Mouse (Mus musculus): ENCODE results near the gene Zbtb20. TPM values are rescaled to one million over a fixed set of nuclear protein-coding genes. Genes with fewer than 3 reads are reported as not detected.

Gene Zbtb20
- total RNA-seq, 4 experiments from 2014 or later, result 90.8 to 101 (median 92.1) TPM

- DNase-seq (ENCODE audit: low spot score in 2 of 2), result no peak
Observed at GRCm38 (mm10) chr16:43394760-43395159, 519.1 kb downstream of the Zbtb20 start.

- no peak for DNase-seq (ENCODE audit: low spot score in 2 of 2)
Observed at GRCm38 (mm10) chr16:43396849-43397628, 521.4 kb downstream of the Zbtb20 start.

GRCm38 (mm10) chr16:43397629-43398323 is 522.1 kb downstream of the Zbtb20 start:
- DNase-seq (ENCODE audit: low spot score in 2 of 2), result no peak

- DNase-seq (ENCODE audit: low spot score in 2 of 2), result no peak
Observed at GRCm38 (mm10) chr16:43399428-43399827, 523.7 kb downstream of the Zbtb20 start.

GRCm38 (mm10) chr16:43400046-43400445 is 524.4 kb downstream of the Zbtb20 start:
- no peak for DNase-seq (ENCODE audit: low spot score in 2 of 2)

GRCm38 (mm10) chr16:43400949-43401348 is 525.3 kb downstream of the Zbtb20 start:
- DNase-seq (ENCODE audit: low spot score in 2 of 2), result no peak

- DNase-seq (ENCODE audit: low spot score in 2 of 2), result no peak
Observed at GRCm38 (mm10) chr16:43402888-43403287, 527.2 kb downstream of the Zbtb20 start.

GRCm38 (mm10) chr16:43405089-43405488 is 529.4 kb downstream of the Zbtb20 start:
- no peak for DNase-seq (ENCODE audit: low spot score in 2 of 2)

- no peak for DNase-seq (ENCODE audit: low spot score in 2 of 2)
Observed at GRCm38 (mm10) chr16:43407594-43408142, 532.0 kb downstream of the Zbtb20 start.

- DNase-seq (ENCODE audit: low spot score in 2 of 2), result no peak
Observed at GRCm38 (mm10) chr16:43408622-43409021, 532.9 kb downstream of the Zbtb20 start.

- no peak for DNase-seq (ENCODE audit: low spot score in 2 of 2)
Observed at GRCm38 (mm10) chr16:43409108-43409909, 533.6 kb downstream of the Zbtb20 start.

GRCm38 (mm10) chr16:43409910-43410612 is 534.4 kb downstream of the Zbtb20 start:
- peak; percentile 54 to 59 for DNase-seq (ENCODE audit: low spot score in 2 of 2)

GRCm38 (mm10) chr16:43410613-43410974 is 534.9 kb downstream of the Zbtb20 start:
- no peak for DNase-seq (ENCODE audit: low spot score in 2 of 2)

GRCm38 (mm10) chr16:43415864-43416263 is 540.2 kb downstream of the Zbtb20 start:
- DNase-seq (ENCODE audit: low spot score in 2 of 2), result no peak

GRCm38 (mm10) chr16:43419923-43420322 is 544.2 kb downstream of the Zbtb20 start:
- no peak for DNase-seq (ENCODE audit: low spot score in 2 of 2)

- no peak for DNase-seq (ENCODE audit: low spot score in 2 of 2)
Observed at GRCm38 (mm10) chr16:43428955-43429354, 553.3 kb downstream of the Zbtb20 start.

GRCm38 (mm10) chr16:43430030-43430429 is 554.3 kb downstream of the Zbtb20 start:
- DNase-seq (ENCODE audit: low spot score in 2 of 2), result no peak

GRCm38 (mm10) chr16:43431514-43432371 is 556.1 kb downstream of the Zbtb20 start:
- DNase-seq (ENCODE audit: low spot score in 2 of 2), result no peak

GRCm38 (mm10) chr16:43434941-43435340 is 559.3 kb downstream of the Zbtb20 start:
- no peak for DNase-seq (ENCODE audit: low spot score in 2 of 2)

- DNase-seq (ENCODE audit: low spot score in 2 of 2), result no peak
Observed at GRCm38 (mm10) chr16:43438878-43439371, 563.2 kb downstream of the Zbtb20 start.

Measured in gastrocnemius, adult 8-10 months (tissue).